Mouse (Mus musculus): ENCODE data around the gene Stam2.

Gene Stam2

GRCm38 (mm10) chr2:52654541-52654940 lies 87.5 kb downstream of the Stam2 start:
- DNase-seq (ENCODE audit: low read depth, low spot score) = no peak

GRCm38 (mm10) chr2:52651547-52651946 lies 90.5 kb downstream of the Stam2 start:
- no peak for DNase-seq (ENCODE audit: low read depth, low spot score)

GRCm38 (mm10) chr2:52647255-52647998 lies 94.7 kb downstream of the Stam2 start:
- no peak for DNase-seq (ENCODE audit: low read depth, low spot score)

GRCm38 (mm10) chr2:52643657-52644056 lies 98.4 kb downstream of the Stam2 start:
- no peak for DNase-seq (ENCODE audit: low read depth, low spot score)

All from R1 (cell line).